Mouse (Mus musculus) MEL (cell line): ENCODE data around the gene Erbin. TPM values are rescaled to one million over a fixed set of nuclear protein-coding genes. Genes with fewer than 3 reads are reported as not detected.

ENCODE experiments used
- DNase-seq: peaks from one replicate; pipeline ENCODE4 v3.0.0; 2011; ENCODE audit warnings: low read depth, low spot score
- H3K27ac ChIP-seq: 2 replicates; pipeline ENCODE4 v1.5.1; 2012; ENCODE audit warnings: low read depth, mild to moderate bottlenecking, control low read depth, low read length, moderate library complexity; ENCODE audit not compliant: control insufficient read depth
- H3K27me3 ChIP-seq, 2 experiments: fragments of 150-350 bp in 1 of 2; sonication (generic) in 1 of 2; 2 replicates each; pipeline ENCODE4 v1.6.1; 2012; ENCODE audit warnings: low read length in 2 of 2, mild to moderate bottlenecking in 2 of 2, improper control_type of control experiment in 1 of 2, moderate library complexity in 1 of 2; ENCODE audit not compliant: insufficient read depth in 2 of 2, control insufficient read depth in 1 of 2
- H3K36me3 ChIP-seq, 2 experiments: 2 replicates each; pipeline ENCODE4 v1.6.1; 2012 to 2014; ENCODE audit warnings: low read length in 2 of 2, improper control_type of control experiment in 1 of 2, inconsistent platforms in 1 of 2, mild to moderate bottlenecking in 1 of 2; ENCODE audit not compliant: insufficient read depth in 2 of 2, control insufficient read depth in 1 of 2
- H3K4me1 ChIP-seq, 2 experiments: fragments of 150-350 bp in 1 of 2; sonication (generic) in 1 of 2; 2 replicates each; pipeline ENCODE4 v1.6.1; 2012; ENCODE audit warnings: low read length in 2 of 2, improper control_type of control experiment in 1 of 2, mild to moderate bottlenecking in 1 of 2; ENCODE audit not compliant: insufficient read depth in 2 of 2, control insufficient read depth in 1 of 2
- H3K4me3 ChIP-seq, 2 experiments: fragments of 150-350 bp in 1 of 2; sonication (generic) in 1 of 2; 2 replicates each; pipeline ENCODE4 v1.5.1; 2012; ENCODE audit warnings: low read depth in 2 of 2, low read length in 2 of 2, mild to moderate bottlenecking in 2 of 2, moderate library complexity in 2 of 2, control low read depth in 1 of 2, improper control_type of control experiment in 1 of 2; ENCODE audit not compliant: control insufficient read depth in 1 of 2, insufficient read depth in 1 of 2
- H3K79me2 ChIP-seq: 2 replicates; pipeline ENCODE4 v1.6.1; 2012; ENCODE audit warnings: mild to moderate bottlenecking, low read length, moderate library complexity; ENCODE audit not compliant: control insufficient read depth, poor library complexity, insufficient read depth
- H3K9ac ChIP-seq: 2 replicates; pipeline ENCODE4 v1.6.1; 2012; ENCODE audit warnings: low read depth, mild to moderate bottlenecking, control low read depth, low read length, moderate library complexity; ENCODE audit not compliant: control insufficient read depth, poor library complexity, severe bottlenecking
- H3K9me3 ChIP-seq: fragments of 150-350 bp; sonication (generic); replicated peaks from 2 replicates; pipeline ENCODE4 v1.6.1; 2012; ENCODE audit warnings: mild to moderate bottlenecking, low read length, improper control_type of control experiment, moderate library complexity; ENCODE audit not compliant: insufficient read depth
- BHLHE40 ChIP-seq: IDR thresholded peaks from 2 replicates; pipeline ENCODE4 v1.6.1; 2012; ENCODE audit warnings: low read depth, mild to moderate bottlenecking, inconsistent platforms, low read length, improper control_type of control experiment, borderline replicate concordance
- CHD2 ChIP-seq: IDR thresholded peaks from 2 replicates; pipeline ENCODE4 v1.6.1; 2011; ENCODE audit warnings: low read length, improper control_type of control experiment
- EP300 ChIP-seq, 2 experiments: IDR thresholded peaks; 2 replicates each; pipeline ENCODE4 v1.6.1; 2011; ENCODE audit warnings: improper control_type of control experiment in 2 of 2, low read length in 2 of 2, low read depth in 1 of 2, mild to moderate bottlenecking in 1 of 2
- GATA1 ChIP-seq: IDR thresholded peaks from 2 replicates; pipeline ENCODE4 v1.6.1; 2011; ENCODE audit warnings: low read depth, low read length, improper control_type of control experiment
- JUND ChIP-seq: IDR thresholded peaks from 2 replicates; pipeline ENCODE4 v1.6.1; 2011; ENCODE audit warnings: low read depth, mild to moderate bottlenecking, improper control_type of control experiment, low read length
- KAT2A ChIP-seq: conservative IDR thresholded peaks from 2 replicates; pipeline ENCODE4 v1.6.1; 2012; ENCODE audit warnings: low read depth, low read length, improper control_type of control experiment, inconsistent platforms
- MAFK ChIP-seq: IDR thresholded peaks from 2 replicates; pipeline ENCODE4 v1.6.1; 2011; ENCODE audit warnings: low read depth, mild to moderate bottlenecking, low read length, improper control_type of control experiment, borderline replicate concordance
- MAX ChIP-seq: IDR thresholded peaks from 2 replicates; pipeline ENCODE4 v1.6.1; 2011; ENCODE audit warnings: low read length, improper control_type of control experiment
- MXI1 ChIP-seq: IDR thresholded peaks from 2 replicates; pipeline ENCODE4 v1.6.1; 2011; ENCODE audit warnings: mild to moderate bottlenecking, low read depth, low read length, improper control_type of control experiment
- MYB ChIP-seq: IDR thresholded peaks from 2 replicates; pipeline ENCODE4 v1.6.1; 2011; ENCODE audit warnings: mild to moderate bottlenecking, low read depth, low read length, improper control_type of control experiment
- MYC ChIP-seq: IDR thresholded peaks from 2 replicates; pipeline ENCODE4 v1.6.1; 2011; ENCODE audit warnings: low read depth, mild to moderate bottlenecking, low read length, improper control_type of control experiment, moderate library complexity
- POLR2A ChIP-seq, 2 experiments: IDR thresholded peaks; 2 replicates each; pipeline ENCODE4 v1.6.1; 2011 to 2012; ENCODE audit warnings: low read length in 2 of 2, mild to moderate bottlenecking in 2 of 2, control low read depth in 1 of 2, improper control_type of control experiment in 1 of 2, low read depth in 1 of 2, moderate library complexity in 1 of 2; ENCODE audit not compliant: control insufficient read depth in 1 of 2, insufficient read depth in 1 of 2, poor library complexity in 1 of 2
- POLR2AphosphoS2 ChIP-seq: IDR thresholded peaks from 2 replicates; pipeline ENCODE4 v1.6.1; 2011; ENCODE audit warnings: low read length, improper control_type of control experiment
- POLR2AphosphoS5 ChIP-seq: IDR thresholded peaks from 2 replicates; pipeline ENCODE4 v1.6.1; 2012; ENCODE audit warnings: low read depth, borderline replicate concordance, mild to moderate bottlenecking, inconsistent platforms, low read length, moderate library complexity, mixed read lengths
- SIN3A ChIP-seq: IDR thresholded peaks from 2 replicates; pipeline ENCODE4 v1.6.1; 2012; ENCODE audit warnings: low read length, improper control_type of control experiment, inconsistent platforms
- SMC3 ChIP-seq: IDR thresholded peaks from 2 replicates; pipeline ENCODE4 v1.6.1; 2011; ENCODE audit warnings: low read depth, low read length, improper control_type of control experiment
- TCF12 ChIP-seq: IDR thresholded peaks from 2 replicates; pipeline ENCODE4 v1.6.1; 2014; ENCODE audit warnings: low read depth, mild to moderate bottlenecking, inconsistent platforms, low read length, improper control_type of control experiment, moderate library complexity
- UBTF ChIP-seq: IDR thresholded peaks from 2 replicates; pipeline ENCODE4 v1.6.1; 2012; ENCODE audit warnings: low read depth, mild to moderate bottlenecking, inconsistent platforms, low read length, improper control_type of control experiment, moderate library complexity, borderline replicate concordance; ENCODE audit not compliant: insufficient read depth
- USF1 ChIP-seq: IDR thresholded peaks from 2 replicates; pipeline ENCODE4 v1.6.1; 2014; ENCODE audit warnings: low read depth, mild to moderate bottlenecking, inconsistent platforms, low read length, improper control_type of control experiment, moderate library complexity
- ZC3H11A ChIP-seq: IDR thresholded peaks from 2 replicates; pipeline ENCODE4 v1.6.1; 2012; ENCODE audit warnings: low read depth, mild to moderate bottlenecking, inconsistent platforms, low read length, improper control_type of control experiment
- polyA plus RNA-seq, 2 experiments: library from polyadenylated mRNA; stranded (reverse) in 1 of 2; unstranded in 1 of 2; fragments of >175 nt in 1 of 2; fragments of >200 nt in 1 of 2; gene quantifications; 2 replicates each; pipeline versions ENCODE4 v1.2.1 to v1.2.4; 2012; ENCODE audit warnings: low replicate concordance in 2 of 2, low read depth in 1 of 2; ENCODE audit not compliant: insufficient read length in 2 of 2, insufficient read depth in 1 of 2, missing spikeins in 1 of 2
- total RNA-seq: library from RNA; depleted of rRNA; stranded (reverse); fragments of 300-350 nt; gene quantifications from 2 replicates; pipeline ENCODE4 v1.2.3, GENCODE M21; 2012

Gene Erbin
- total and polyA plus RNA-seq, 3 experiments = 15.2 to 18.6 TPM; not detected in 1

DNA sequence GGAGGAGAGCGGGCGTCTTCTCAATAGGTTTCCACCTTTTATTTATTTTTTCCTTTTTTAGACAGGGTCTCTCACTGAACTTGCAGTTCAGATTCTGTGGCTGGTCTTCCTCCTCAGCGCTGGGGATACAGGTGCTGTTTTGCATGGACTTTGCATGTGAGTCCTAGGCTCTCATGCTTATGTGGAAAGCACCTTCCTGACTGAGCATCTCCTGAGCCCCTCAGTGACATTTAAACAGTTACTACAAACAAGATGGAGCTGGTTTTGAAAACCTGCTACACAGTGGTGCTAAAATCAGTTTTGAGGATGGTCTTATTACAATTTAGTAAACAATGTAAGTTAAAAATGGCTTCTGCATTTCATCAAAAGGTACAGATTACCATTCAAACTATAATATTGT, 102.4 kb downstream of the Erbin start:
- no peak for DNase-seq
- H3K9ac ChIP-seq = no peak overlapping the region
- H3K4me1 ChIP-seq = peaks cover 0 to 2% of the 10 kb centered on the region in 2 experiments; a peak in 1 of 4 replicates
- H3K27me3 ChIP-seq = no peaks in the 10 kb centered on the region
- H3K4me3 ChIP-seq = no peak overlapping the region
- no peaks in the 10 kb centered on the region for H3K79me2 ChIP-seq
- H3K9me3 ChIP-seq = no peaks in the 10 kb centered on the region
- no peak overlapping the region for H3K27ac ChIP-seq
- peaks cover 0 to 8% of the 10 kb centered on the region in 2 experiments; a peak in 3 of 4 replicates for H3K36me3 ChIP-seq
- TF ChIP-seq CHD2 (no peak), MAFK (no peak), TCF12 (no peak), ZC3H11A (no peak), POLR2A (IDR thresholded peaks at IDR 0.05; ENCODE audit: control insufficient read depth in 1 of 2, insufficient read depth in 1 of 2, low read depth in 1 of 2, low read length in 2 of 2, poor library complexity in 1 of 2) (no peak), POLR2AphosphoS5 (no peak), BHLHE40 (no peak), JUND (no peak), KAT2A (no peak), SMC3 (no peak), MYB (no peak), UBTF (no peak), POLR2AphosphoS2 (no peak), MAX (no peak), USF1 (no peak), GATA1 (no peak), SIN3A (no peak), MXI1 (no peak)

DNA sequence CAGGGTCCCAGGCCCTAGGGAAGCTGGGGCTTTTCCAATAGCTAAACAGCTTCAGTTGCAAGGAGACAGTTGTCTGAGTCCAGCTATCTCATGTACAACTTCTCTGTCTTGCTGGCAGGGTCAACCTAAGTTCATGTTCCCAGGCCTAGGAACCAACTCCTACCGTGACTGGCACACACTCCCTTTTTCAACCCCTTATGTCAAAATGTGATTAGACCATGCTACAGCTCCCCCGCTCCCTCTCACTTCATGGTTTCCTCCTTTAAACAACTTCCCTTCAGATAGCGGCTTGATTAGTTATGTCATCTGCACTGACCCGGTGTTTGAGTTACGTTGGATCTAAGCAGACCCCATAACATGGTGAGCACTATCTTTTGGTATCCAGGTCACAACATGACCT, 112.8 kb downstream of the Erbin start:
- H3K4me1 ChIP-seq = peaks cover 3 to 11% of the 10 kb centered on the region in 2 experiments; a peak in 3 of 4 replicates

More for the DNA sequence above, 112.8 kb downstream of the Erbin start:
- H3K27me3 ChIP-seq = no peaks in the 10 kb centered on the region
- H3K36me3 ChIP-seq = peaks cover 0 to 7% of the 10 kb centered on the region in 2 experiments; a peak in 2 of 4 replicates
- H3K9ac ChIP-seq = no peak overlapping the region
- no peak overlapping the region for H3K4me3 ChIP-seq
- TF ChIP-seq CHD2 (no peak), EP300 (IDR thresholded peaks at IDR 0.05; ENCODE audit: low read depth in 1 of 2, low read length in 2 of 2) (peak in 1 of 2 experiments; percentile 43; a peak in 3 of 4 replicates), GATA1 (peak; percentile 38; the same call in 1 of the 2 replicates), MYC (peak; percentile 49; the same call in 1 of the 2 replicates)
- H3K27ac ChIP-seq = peak overlapping the region; percentile 55
- no peaks in the 10 kb centered on the region for H3K9me3 ChIP-seq
- peak; percentile 79 for DNase-seq
- H3K79me2 ChIP-seq = no peaks in the 10 kb centered on the region
